ENCODE assay signal across 8 mouse cellular contexts in genomic region chr2:45112891-45113683, GRCm38 (mm10). TPM values are rescaled to one million over a fixed set of nuclear protein-coding genes. Genes with fewer than 3 reads are reported as not detected.
DNase-seq lines count a peak whose midpoint lies in the region; ATAC-seq and TF ChIP-seq lines count a peak whose summit lies in the region.

No protein-coding gene starts in this region.

- H3ac ChIP-seq in C2C12 (ENCODE audit: control insufficient read depth, insufficient read length, low read depth), result peak overlapping the region; percentile 46

- H3K4me1 ChIP-seq in forebrain, embryonic 12.5 days, result peaks cover 34% of the 10 kb centered on the region
- H3K4me1 ChIP-seq in megakaryocyte, embryonic 14.5 days, result peaks cover 35% of the 10 kb centered on the region

- ATAC-seq in forebrain, embryonic 12.5 days (ENCODE audit: low FRiP score), result no peak
- ATAC-seq in hematopoietic stem cell, adult 5-6 weeks (replicated peaks in 1 of 2; ENCODE audit: insufficient read depth in 1 of 2, low FRiP score in 2 of 2, low TSS enrichment in 1 of 2, low read depth in 1 of 2, poor library complexity in 2 of 2, severe bottlenecking in 2 of 2), result peak; percentile 15 to 18; a peak in 1 of 4 replicates

- peak; percentile 4 for DNase-seq in T-cell, adult 2 months (ENCODE audit: low spot score)
- peak; percentile 68 to 74 for DNase-seq in left cerebral cortex, postnatal 36 days (ENCODE audit: low spot score in 2 of 2)
- peak; percentile 53 to 72 for DNase-seq in spleen, postnatal 36 days (ENCODE audit: low spot score in 2 of 2)
- DNase-seq in urinary bladder, postnatal 36 days (ENCODE audit: low spot score in 2 of 2), result no peak

- TF ChIP-seq CTCF in C2C12 (IDR thresholded peaks at IDR 0.05; ENCODE audit: control insufficient read depth, insufficient read depth, insufficient read length), result no peak

- H3K9ac ChIP-seq in forebrain, embryonic 12.5 days, result peak overlapping the region; percentile 100

- peak overlapping the region; percentile 69 for H3K4me2 ChIP-seq in forebrain, embryonic 12.5 days

- H3K27ac ChIP-seq in forebrain, embryonic 12.5 days, result peak overlapping the region; percentile 80

- no peaks in the 10 kb centered on the region for H3K9me3 ChIP-seq in forebrain, embryonic 12.5 days
- no peaks in the 10 kb centered on the region for H3K9me3 ChIP-seq in megakaryocyte, embryonic 14.5 days

- no peaks in the 10 kb centered on the region for H3K27me3 ChIP-seq in C2C12 (ENCODE audit: control insufficient read depth, insufficient read depth, insufficient read length)
- H3K27me3 ChIP-seq in forebrain, embryonic 12.5 days, result no peaks in the 10 kb centered on the region
- no peaks in the 10 kb centered on the region for H3K27me3 ChIP-seq in megakaryocyte, embryonic 14.5 days (replicated peaks)

- peaks cover 46% of the 10 kb centered on the region for H3K79me2 ChIP-seq in C2C12 (ENCODE audit: control insufficient read depth, insufficient read depth)

- no peaks in the 10 kb centered on the region for H3K36me3 ChIP-seq in C2C12 (ENCODE audit: control insufficient read depth, insufficient read depth)
- no peaks in the 10 kb centered on the region for H3K36me3 ChIP-seq in forebrain, embryonic 12.5 days (replicated peaks)
- H3K36me3 ChIP-seq in megakaryocyte, embryonic 14.5 days (replicated peaks; ENCODE audit: low read length), result peaks cover 20% of the 10 kb centered on the region

- peak overlapping the region; percentile 79 for H3K4me3 ChIP-seq in C2C12 (ENCODE audit: insufficient read depth, poor library complexity, severe bottlenecking)
- H3K4me3 ChIP-seq in forebrain, embryonic 12.5 days (replicated peaks), result peak overlapping the region; percentile 97
- peak overlapping the region; percentile 99 for H3K4me3 ChIP-seq in megakaryocyte, embryonic 14.5 days (replicated peaks)

- 0% methylated on average over 23 of the region's 25 CpGs for WGBS in forebrain, embryonic 12.5 days

- intact Hi-C loops in left cerebral cortex, postnatal 36 days (cut with DNase I), result loop anchor here (2.0 kb wide), 1 partner anchor 186 kb away; the partner anchor contains the start of gene Gtdc1

- H3K79me3 ChIP-seq in C2C12 (ENCODE audit: low read depth), result peaks cover 22% of the 10 kb centered on the region

TF ChIP-seq in C2C12, 6 proteins besides CTCF, POLR2A, EP300 and RAD21:
- TF ChIP-seq CEBPB (IDR thresholded peaks at IDR 0.05; ENCODE audit: low read depth), result no peak
- TF ChIP-seq USF1 (IDR thresholded peaks at IDR 0.05; ENCODE audit: low read depth), result no peak
- no peak for TF ChIP-seq MYOG (IDR thresholded peaks at IDR 0.05; ENCODE audit: control insufficient read depth, extremely low read depth, insufficient read length)
- no peak for TF ChIP-seq MAX (IDR thresholded peaks at IDR 0.05)
- TF ChIP-seq MYOD1 (IDR thresholded peaks at IDR 0.05; ENCODE audit: control insufficient read depth, insufficient read length, low read depth), result no peak
- TF ChIP-seq FOSL1 (IDR thresholded peaks at IDR 0.05; ENCODE audit: insufficient read depth, low read length, poor library complexity, severe bottlenecking), result no peak

RNA-seq across cellular contexts. Expression of gene Zeb2, which starts 4.1 kb away (rescaled TPM):
- polyA plus RNA-seq in C2C12 (2012; fragmentation: generic; extraction: Trizol), result 9.8 TPM
- polyA plus RNA-seq in forebrain, embryonic 12.5 days (2016; fragmentation: Nextera tagmentation; extraction: Ambion mirVana), result 63.3 and 74.3 TPM in 2 replicates
- 71.9 and 80.3 TPM in 2 replicates for total RNA-seq in hematopoietic stem cell, adult 5-6 weeks (2017)
- 100 to 1,000 TPM; 166 to 196 TPM for total RNA-seq in left cerebral cortex, postnatal 36 days (2021)
- polyA plus RNA-seq in megakaryocyte, embryonic 14.5 days (2012; ENCODE audit: insufficient read depth, low replicate concordance), result 14.4 and 20.1 TPM in 2 replicates

Comparison
In these comparisons a context has a peak if more than half of its experiments do, and no peak if none do; other contexts are left out.
1. DNase-seq: peak in T-cell, adult 2 months (single experiment), left cerebral cortex, postnatal 36 days (2 of 2) and spleen, postnatal 36 days (2 of 2); none in urinary bladder, postnatal 36 days (0 of 2).
2. Peak in every context shown above with its lines, with median percentiles within 50 percentile points of each other: H3K4me3 ChIP-seq.